Mouse (Mus musculus): ENCODE data around the gene Fbxl17. TPM values are rescaled to one million over a fixed set of nuclear protein-coding genes. Genes with fewer than 3 reads are reported as not detected.

The Fbxl17 gene
- 3.4 and 3.8 TPM in 2 replicates for polyA plus RNA-seq (2016; fragmentation: Nextera tagmentation; extraction: Ambion mirVana)

DNA sequence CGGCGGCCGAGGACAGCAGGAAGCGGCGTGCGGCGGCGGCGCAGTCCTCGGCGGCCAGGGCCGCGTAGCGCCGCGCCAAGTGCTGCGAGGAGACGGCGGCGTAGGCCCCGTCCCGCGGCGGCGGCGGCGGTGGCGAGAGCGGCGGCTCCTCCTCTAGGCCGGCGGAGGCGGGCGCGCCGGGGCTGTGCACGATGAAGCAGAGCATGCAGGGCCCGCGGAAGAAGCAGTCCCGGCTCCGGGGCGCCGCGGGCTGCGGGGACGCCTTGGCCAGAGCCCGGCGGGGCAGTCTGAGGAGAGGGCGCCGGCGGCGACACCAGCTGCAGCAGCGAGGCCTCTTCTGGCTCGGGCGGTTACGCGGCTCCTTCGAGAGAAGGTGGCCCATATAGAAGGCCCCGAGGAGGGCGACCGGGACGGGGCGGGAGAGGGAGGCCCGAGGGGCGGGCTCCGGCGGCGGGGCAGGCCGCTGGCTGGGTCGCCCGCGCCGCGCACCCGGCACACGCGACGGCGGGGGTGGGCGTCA lies at the start of gene Fbxl17:
Gene Fbxl17 (minus strand): TSS at position 382 of the 520 bp plus-strand sequence.
- Histone ChIP-seq H3K27me3 (replicated peaks; ENCODE audit: low read depth, poor library complexity, severe bottlenecking) (no peaks in the 10 kb centered on the region), H3K36me3 (replicated peaks) (peaks cover 14% of the 10 kb centered on the region; the same call in 1 of the 2 replicates), H3K27ac (replicated peaks) (peak within 1 kb of the TSS; percentile 99), H3K4me1 (peaks cover 39% of the 10 kb centered on the region), H3K4me3 (peak within 1 kb of the TSS; percentile 91), H3K9me3 (no peaks in the 10 kb centered on the region)
- WGBS: under 1% methylated on average over 80 of the region's 80 CpGs
- peak; percentile 73 for DNase-seq (ENCODE audit: low spot score)

DNA sequence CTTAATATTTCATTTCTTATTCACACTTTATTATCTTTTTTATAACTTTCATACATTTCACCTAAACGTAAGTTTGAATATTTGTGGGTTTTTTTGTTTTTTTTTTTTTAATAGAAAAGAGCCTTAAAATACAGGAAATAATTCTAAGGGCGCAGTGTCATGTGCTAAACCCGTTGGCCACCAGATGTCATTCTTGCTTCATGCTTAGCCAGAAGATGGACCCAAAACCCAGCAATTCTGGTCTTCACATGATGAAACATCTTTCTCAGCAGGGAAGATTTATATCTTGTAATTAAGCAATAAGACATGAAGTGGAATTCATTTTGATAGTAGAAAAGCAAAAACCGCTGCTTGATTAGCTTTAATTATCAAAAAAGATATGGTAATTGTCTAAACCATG lies 47.6 kb upstream of the Fbxl17 start:
- DNase-seq (ENCODE audit: low spot score): no peak
- H3K27ac ChIP-seq (replicated peaks): no peak overlapping the region

DNA sequence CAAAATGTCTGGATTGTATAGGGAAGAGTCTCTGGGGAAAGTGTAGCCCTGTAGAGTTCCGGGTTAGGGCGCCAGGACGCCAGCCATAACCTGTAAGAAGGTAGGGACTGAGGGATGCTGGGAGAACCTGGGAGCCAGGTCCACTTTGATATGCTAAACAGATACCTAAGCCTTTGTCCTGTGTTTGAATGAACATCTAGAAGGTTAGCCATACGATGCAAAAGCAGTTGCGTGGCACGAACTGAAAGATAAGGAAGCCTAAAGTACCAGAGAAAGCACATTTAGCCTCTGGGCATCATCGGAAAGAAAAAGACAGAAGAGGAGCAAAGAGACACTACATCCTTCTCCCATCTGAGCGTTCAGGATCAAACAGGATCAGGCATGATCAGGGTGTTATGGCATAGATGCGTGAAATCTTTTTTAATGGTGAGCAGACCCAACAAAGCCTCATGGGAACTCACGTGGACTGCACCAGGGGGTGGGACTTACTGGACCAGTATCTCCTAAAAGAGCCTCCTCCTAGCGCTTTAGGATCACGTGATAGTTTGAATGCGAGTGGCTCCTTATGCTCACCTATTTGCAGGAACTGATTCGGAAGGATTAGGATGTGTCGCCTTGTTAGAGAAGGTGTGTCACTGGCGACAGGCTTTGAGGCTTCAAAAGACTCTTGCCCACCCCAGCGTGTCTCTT lies 34.9 kb upstream of the Fbxl17 start:
- 89% methylated on average over 17 of the region's 17 CpGs for WGBS
- Histone ChIP-seq H3K36me3 (replicated peaks) (no peaks in the 10 kb centered on the region), H3K4me3 (no peak overlapping the region), H3K27me3 (replicated peaks; ENCODE audit: low read depth, poor library complexity, severe bottlenecking) (no peaks in the 10 kb centered on the region), H3K4me1 (peaks cover 6% of the 10 kb centered on the region), H3K27ac (replicated peaks) (no peak overlapping the region), H3K9me3 (no peaks in the 10 kb centered on the region)
- no peak for DNase-seq (ENCODE audit: low spot score)

More for the DNA sequence above, 47.6 kb upstream of the Fbxl17 start:
- Histone ChIP-seq H3K9me3 (no peaks in the 10 kb centered on the region), H3K4me3 (no peak overlapping the region), H3K4me1 (no peaks in the 10 kb centered on the region), H3K36me3 (replicated peaks) (no peaks in the 10 kb centered on the region), H3K27me3 (replicated peaks; ENCODE audit: low read depth, poor library complexity, severe bottlenecking) (no peaks in the 10 kb centered on the region)
- 84% methylated on average over 4 of the region's 4 CpGs for WGBS

DNA sequence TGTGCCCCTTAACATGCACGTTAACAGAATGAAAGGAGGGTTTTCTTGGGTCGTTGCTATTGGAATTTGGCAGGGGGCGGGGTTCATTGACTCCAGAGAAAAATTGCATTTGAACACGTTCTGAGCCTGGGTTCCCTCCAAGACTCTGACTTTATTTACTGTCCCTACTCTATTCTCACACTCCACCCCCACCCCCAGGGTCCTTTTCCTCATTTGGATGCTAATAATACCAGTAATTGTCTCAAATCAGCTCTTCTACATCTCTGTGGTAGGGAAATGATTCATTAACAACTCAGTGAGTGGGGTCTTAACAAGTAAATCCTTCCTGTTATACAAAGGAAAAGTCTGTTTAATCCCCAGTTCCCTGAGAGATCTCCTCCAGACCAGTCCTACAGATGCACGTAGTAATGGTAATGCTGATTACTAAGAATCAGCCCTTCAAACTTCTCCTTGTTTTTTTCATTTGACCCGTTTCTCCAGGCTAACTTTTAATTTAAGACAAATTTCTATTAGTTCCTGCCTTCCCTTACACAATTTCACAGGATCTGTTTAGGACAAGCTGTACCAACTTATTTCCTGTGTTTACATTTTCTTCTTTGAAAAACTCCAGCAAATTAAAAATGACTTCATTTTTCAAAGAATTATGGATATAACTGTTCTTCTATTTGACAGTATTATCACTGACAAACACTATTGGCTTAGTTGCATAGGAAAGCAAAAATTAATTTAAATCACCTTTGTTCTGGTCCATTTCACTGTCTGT lies 33.4 kb upstream of the Fbxl17 start:
- Histone ChIP-seq H3K36me3 (replicated peaks) (no peaks in the 10 kb centered on the region), H3K4me1 (peaks cover 6% of the 10 kb centered on the region), H3K27ac (replicated peaks) (no peak overlapping the region), H3K9me3 (no peaks in the 10 kb centered on the region), H3K27me3 (replicated peaks; ENCODE audit: low read depth, poor library complexity, severe bottlenecking) (no peaks in the 10 kb centered on the region), H3K4me3 (no peak overlapping the region)
- WGBS: 20% methylated on average over 6 of the region's 6 CpGs
- no peak for DNase-seq (ENCODE audit: low spot score)

DNA sequence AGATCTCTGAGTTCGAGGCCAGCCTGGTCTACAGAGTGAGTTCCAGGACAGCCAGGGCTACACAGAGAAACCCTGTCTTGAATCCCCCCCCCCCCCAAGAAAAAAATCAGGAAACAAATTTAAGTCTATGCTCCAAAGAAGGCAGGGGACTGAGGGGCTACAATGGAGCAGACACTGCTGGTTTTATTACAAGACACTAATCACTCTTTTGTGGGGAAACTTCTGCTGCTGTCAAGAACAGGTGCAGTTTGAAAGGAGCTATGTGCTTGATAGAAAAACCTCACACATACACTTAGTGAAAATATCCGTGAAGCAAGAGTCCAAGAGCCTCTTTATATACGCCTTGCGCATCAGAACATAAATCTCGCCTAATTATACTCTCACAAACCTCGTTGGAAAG lies 29.7 kb upstream of the Fbxl17 start:
- Histone ChIP-seq H3K27me3 (replicated peaks; ENCODE audit: low read depth, poor library complexity, severe bottlenecking) (no peaks in the 10 kb centered on the region), H3K27ac (replicated peaks) (no peak overlapping the region), H3K9me3 (no peaks in the 10 kb centered on the region), H3K4me1 (peaks cover 6% of the 10 kb centered on the region), H3K36me3 (replicated peaks) (no peaks in the 10 kb centered on the region), H3K4me3 (no peak overlapping the region)
- 80% methylated on average over 6 of the region's 6 CpGs for WGBS
- DNase-seq (ENCODE audit: low spot score): no peak

DNA sequence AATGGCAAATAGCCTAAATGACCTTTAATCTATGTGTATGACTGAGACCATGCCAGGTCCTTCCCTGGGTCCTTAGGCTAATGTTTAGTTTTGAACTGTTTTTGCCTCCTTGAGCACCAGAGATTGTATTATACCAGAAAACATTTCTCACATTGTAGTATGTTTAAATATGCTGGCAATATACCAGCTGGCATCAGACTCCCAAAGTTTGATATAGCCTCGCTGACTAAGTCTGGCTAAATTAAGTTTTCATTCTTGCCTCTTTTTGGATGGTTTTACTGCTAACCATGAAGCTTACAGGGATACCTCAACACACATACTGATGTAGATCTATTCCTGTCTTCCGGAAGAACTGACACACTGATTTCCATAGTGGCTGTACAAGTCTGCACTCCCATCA lies 20.9 kb upstream of the Fbxl17 start:
- Histone ChIP-seq H3K4me3 (no peak overlapping the region), H3K27me3 (replicated peaks; ENCODE audit: low read depth, poor library complexity, severe bottlenecking) (no peaks in the 10 kb centered on the region), H3K27ac (replicated peaks) (no peak overlapping the region), H3K4me1 (no peaks in the 10 kb centered on the region), H3K9me3 (0 out of 2 replicates have a peak, but pooled peaks cover 3% of the 10 kb centered on the region), H3K36me3 (replicated peaks) (no peaks in the 10 kb centered on the region)
- DNase-seq (ENCODE audit: low spot score): no peak
- 94% methylated on average over 2 of the region's 2 CpGs for WGBS

DNA sequence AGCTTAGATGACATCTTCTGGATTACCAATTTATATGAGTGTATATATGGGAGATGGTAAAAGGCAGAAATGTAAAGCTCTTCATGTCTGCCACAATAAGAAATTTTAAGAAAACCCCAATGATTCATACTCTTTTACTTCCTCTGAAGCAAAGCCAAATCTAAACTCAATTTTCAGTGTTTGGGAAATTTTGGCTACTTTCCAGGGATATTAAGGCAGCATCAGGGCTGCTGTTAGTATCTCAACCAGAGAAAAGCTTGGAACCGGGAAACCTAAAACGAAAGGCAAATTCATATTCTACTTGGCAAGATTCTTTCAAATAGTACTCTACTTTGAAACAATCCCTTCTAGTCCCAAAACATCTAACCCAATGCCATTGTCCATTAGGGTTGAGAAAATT lies 10.6 kb upstream of the Fbxl17 start:
- H3K4me3 ChIP-seq: no peak overlapping the region

DNA sequence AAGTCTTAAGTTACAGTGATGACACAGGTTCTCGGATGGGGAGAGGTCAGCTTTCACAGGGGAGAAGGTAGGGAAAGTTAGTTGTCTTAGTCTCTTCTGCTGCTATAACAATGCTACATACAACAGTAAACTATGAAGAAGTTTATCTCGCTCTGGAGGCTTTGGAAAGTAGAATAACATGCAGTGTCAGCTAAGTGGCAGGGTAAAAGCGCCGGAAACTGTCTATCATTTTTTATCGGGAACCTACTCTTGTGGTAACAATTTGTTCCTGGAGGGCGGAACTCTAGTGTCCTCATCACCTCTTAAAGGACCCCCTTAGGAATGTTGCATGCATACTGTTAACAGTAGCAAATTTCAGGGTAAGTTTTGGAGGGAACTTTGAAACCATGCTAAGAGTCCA lies 1.3 kb upstream of the Fbxl17 start:
- 89% methylated on average over 6 of the region's 6 CpGs for WGBS
- peaks cover 14% of the 10 kb centered on the region; the same call in 1 of the 2 replicates for H3K36me3 ChIP-seq (replicated peaks)

More for the DNA sequence above, 10.6 kb upstream of the Fbxl17 start:
- Histone ChIP-seq H3K27me3 (replicated peaks; ENCODE audit: low read depth, poor library complexity, severe bottlenecking) (no peaks in the 10 kb centered on the region), H3K4me1 (no peaks in the 10 kb centered on the region), H3K9me3 (no peaks in the 10 kb centered on the region), H3K27ac (replicated peaks) (no peak overlapping the region), H3K36me3 (replicated peaks) (no peaks in the 10 kb centered on the region)
- no peak for DNase-seq (ENCODE audit: low spot score)
- 95% methylated on average over 2 of the region's 2 CpGs for WGBS

DNA sequence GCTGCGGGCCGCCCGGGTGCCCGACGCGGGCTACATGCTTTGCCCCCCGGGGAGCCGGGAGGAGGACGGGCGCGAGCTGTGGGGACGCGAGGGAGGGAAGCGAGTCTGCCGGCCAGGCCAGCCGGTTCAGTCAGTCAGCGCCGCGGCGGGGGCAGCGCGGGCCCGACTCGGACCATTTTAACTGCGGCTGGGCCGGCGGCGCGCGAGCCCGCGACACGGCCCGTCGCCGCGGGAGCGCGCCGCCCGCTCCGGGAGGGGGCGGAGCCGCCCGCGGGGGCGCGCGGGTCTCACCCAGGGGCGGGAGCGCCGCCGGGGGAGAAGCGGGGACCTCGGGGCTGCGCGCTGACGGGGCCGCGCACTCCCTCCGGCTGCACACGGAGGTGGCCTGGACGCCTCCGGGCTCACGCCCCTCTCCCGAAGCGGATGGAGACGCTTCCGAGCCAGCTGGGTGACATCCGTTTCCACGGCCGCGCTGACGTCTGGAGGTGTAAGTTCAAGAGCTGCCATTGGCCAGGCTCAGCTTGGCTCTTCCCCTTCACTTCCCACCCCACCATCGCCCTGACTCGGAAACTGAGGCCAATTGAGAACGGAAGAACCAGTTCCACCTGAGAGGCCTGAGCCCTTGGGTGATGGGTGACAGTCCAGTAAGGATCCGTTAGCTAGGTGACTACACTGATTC lies 478 bp upstream of the Fbxl17 start:
- H3K4me3 ChIP-seq: peak overlapping the region; percentile 91
- H3K4me1 ChIP-seq: peaks cover 39% of the 10 kb centered on the region
- H3K27me3 ChIP-seq (replicated peaks; ENCODE audit: low read depth, poor library complexity, severe bottlenecking): no peaks in the 10 kb centered on the region
- H3K36me3 ChIP-seq (replicated peaks): peaks cover 14% of the 10 kb centered on the region; the same call in 1 of the 2 replicates
- DNase-seq (ENCODE audit: low spot score): peak; percentile 87
- H3K9me3 ChIP-seq: no peaks in the 10 kb centered on the region
- peak overlapping the region; percentile 99 for H3K27ac ChIP-seq (replicated peaks)
- WGBS: under 1% methylated on average over 75 of the region's 78 CpGs

More for the DNA sequence above, 1.3 kb upstream of the Fbxl17 start:
- H3K4me3 ChIP-seq: peak overlapping the region; percentile 91
- no peaks in the 10 kb centered on the region for H3K9me3 ChIP-seq
- no peak for DNase-seq (ENCODE audit: low spot score)
- no peaks in the 10 kb centered on the region for H3K27me3 ChIP-seq (replicated peaks; ENCODE audit: low read depth, poor library complexity, severe bottlenecking)
- no peak overlapping the region for H3K27ac ChIP-seq (replicated peaks)
- peaks cover 35% of the 10 kb centered on the region for H3K4me1 ChIP-seq

DNA sequence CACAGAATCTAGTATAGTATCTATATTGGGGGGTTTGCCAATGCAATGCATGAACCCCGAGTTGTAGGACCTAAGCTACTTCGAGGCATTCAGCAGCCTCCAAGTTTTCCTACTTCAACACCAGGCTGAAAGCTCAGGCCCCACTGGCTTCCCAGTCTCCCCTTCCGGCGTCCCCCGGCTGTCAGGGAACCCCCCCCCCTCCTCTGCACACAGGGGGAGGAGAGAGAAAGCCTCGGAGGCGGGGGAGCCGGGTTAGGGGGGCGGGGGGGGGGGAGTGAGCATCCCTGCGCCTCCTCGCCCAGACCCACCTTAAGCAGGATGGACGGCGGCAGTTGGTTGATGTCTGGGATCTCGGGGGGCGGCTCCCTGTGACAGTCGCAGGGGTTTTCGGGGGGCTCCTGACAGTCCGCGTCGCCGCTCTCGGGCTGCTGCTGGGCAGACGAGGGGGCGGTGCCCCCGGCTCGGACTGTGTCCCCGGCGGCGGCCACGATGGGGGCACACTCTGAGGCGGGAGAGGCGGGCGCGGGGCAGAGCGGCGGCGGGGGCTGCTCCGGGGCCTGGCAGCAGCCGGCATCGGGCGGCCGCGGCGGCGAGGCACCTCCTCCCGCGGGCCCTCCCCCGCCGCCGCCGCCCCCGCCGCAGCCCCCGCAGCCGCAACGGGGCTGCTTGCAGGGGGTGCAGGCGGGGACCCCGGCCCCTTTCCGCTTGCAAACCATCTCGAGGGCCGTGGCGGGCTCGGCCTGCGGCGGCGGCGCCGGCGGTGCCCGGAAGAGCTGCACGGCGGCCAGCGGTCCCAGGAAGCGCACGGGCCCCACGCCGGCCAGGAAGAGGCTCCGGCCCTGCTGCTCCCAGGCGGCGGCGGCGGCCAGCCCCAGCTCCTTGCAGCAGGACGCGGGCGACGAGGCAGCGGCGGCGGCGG lies 841 bp downstream of the Fbxl17 start:
- peak overlapping the region; percentile 91 for H3K4me3 ChIP-seq
- peaks cover 14% of the 10 kb centered on the region; the same call in 1 of the 2 replicates for H3K36me3 ChIP-seq (replicated peaks)
- H3K27me3 ChIP-seq (replicated peaks; ENCODE audit: low read depth, poor library complexity, severe bottlenecking): no peaks in the 10 kb centered on the region
- H3K4me1 ChIP-seq: peaks cover 39% of the 10 kb centered on the region
- H3K27ac ChIP-seq (replicated peaks): peak overlapping the region; percentile 99
- H3K9me3 ChIP-seq: no peaks in the 10 kb centered on the region
- peak; percentile 80 for DNase-seq (ENCODE audit: low spot score)
- 1% methylated on average over 88 of the region's 90 CpGs for WGBS

DNA sequence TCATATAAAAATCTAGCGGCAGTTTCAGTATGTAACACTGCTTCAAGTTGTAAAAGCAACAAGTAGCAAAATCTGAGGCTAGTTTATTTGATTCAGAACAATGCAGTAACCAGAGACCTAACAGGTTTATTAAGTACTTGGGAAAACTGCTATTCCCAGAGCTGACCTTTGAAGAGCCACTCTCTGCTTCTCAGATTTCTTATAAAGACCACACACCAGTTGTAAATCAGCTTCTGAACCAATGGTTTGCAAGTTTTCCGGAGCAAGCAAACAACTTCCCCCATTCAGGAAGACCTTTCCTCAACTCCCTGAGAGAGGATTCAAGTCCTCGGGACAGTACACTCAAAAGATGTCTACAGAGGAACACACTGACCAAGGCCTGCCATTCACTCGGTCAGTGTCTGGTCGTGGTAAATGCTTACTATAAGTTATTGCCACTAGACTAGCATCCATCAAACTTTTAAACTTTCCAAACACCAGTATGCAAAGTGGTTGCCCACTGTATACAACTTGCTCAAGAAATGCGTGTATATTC lies 1.6 kb downstream of the Fbxl17 start:
- no peaks in the 10 kb centered on the region for H3K27me3 ChIP-seq (replicated peaks; ENCODE audit: low read depth, poor library complexity, severe bottlenecking)
- peak; percentile 12 for DNase-seq (ENCODE audit: low spot score)
- 19% methylated on average over 6 of the region's 6 CpGs for WGBS
- no peaks in the 10 kb centered on the region for H3K9me3 ChIP-seq
- H3K4me3 ChIP-seq: peak overlapping the region; percentile 91
- peaks cover 14% of the 10 kb centered on the region; the same call in 1 of the 2 replicates for H3K36me3 ChIP-seq (replicated peaks)
- peaks cover 41% of the 10 kb centered on the region for H3K4me1 ChIP-seq
- H3K27ac ChIP-seq (replicated peaks): peak overlapping the region; percentile 99

Data from embryonic facial prominence, embryonic 10.5 days (tissue).